Mouse (Mus musculus): ENCODE data around the gene Mcrs1. TPM values are rescaled to one million over a fixed set of nuclear protein-coding genes. Genes with fewer than 3 reads are reported as not detected.
A peak's percentile ranks its signal among the peaks of the same experiment; 100 is the strongest.

Gene Mcrs1
- polyA plus RNA-seq, 1 experiment = 99.1 TPM

DNA sequence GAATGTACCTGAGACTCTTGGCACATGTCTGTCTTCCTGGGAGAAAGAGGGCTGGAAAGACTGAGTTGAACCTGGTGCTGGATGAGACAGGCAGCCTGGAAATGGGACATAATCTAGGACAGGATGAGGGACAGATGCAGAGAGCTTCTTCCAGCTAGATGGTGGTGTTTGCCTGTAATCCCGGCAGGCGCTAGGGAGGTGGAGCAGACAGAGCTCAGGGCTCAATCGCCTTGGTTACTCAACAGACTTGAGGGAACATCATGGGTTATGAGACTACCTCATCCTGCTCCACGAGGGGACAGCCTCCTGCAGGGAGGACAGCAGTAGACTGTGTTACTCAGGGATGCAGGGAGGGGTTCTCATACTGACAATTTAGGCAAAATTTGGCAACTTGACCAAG is 10.5 kb downstream of the Mcrs1 start:
- no peaks in the 10 kb centered on the region for H3K79me2 ChIP-seq (ENCODE audit: control insufficient read depth, insufficient read depth)
- no peak overlapping the region for H3K4me3 ChIP-seq
- H3K4me2 ChIP-seq (ENCODE audit: low read depth) = no peak overlapping the region
- H3K27me3 ChIP-seq (ENCODE audit: control insufficient read depth, insufficient read depth, insufficient read length) = peaks cover 4% of the 10 kb centered on the region
- peaks cover 5% of the 10 kb centered on the region for H3K36me3 ChIP-seq (ENCODE audit: control insufficient read depth, insufficient read depth)
- no peak for TF ChIP-seq TCF12 (IDR thresholded peaks at IDR 0.05; ENCODE audit: insufficient read depth, poor library complexity, severe bottlenecking)
- no peak for TF ChIP-seq REST (IDR thresholded peaks at IDR 0.05; ENCODE audit: insufficient read depth, insufficient read length)
- TF ChIP-seq MYOG (IDR thresholded peaks at IDR 0.05; ENCODE audit: control insufficient read depth in 1 of 3, insufficient read depth in 1 of 3, insufficient read length in 2 of 3, low read depth in 2 of 3) = no peak
- no peak overlapping the region for H3ac ChIP-seq (ENCODE audit: control insufficient read depth, insufficient read length)

GRCm38 (mm10) chr15:99240129-99240528 is 11.6 kb downstream of the Mcrs1 start:
- no peak for TF ChIP-seq POLR2A (IDR thresholded peaks at IDR 0.05; ENCODE audit: insufficient read length, low read depth)
- TF ChIP-seq TCF3 (IDR thresholded peaks at IDR 0.05; ENCODE audit: insufficient read length, low read depth) = no peak
- no peak for TF ChIP-seq REST (IDR thresholded peaks at IDR 0.05; ENCODE audit: insufficient read depth, insufficient read length)
- TF ChIP-seq MYOD1 (IDR thresholded peaks at IDR 0.05; ENCODE audit: control insufficient read depth in 1 of 3, insufficient read length in 2 of 3, low read depth in 2 of 3) = no peak
- no peak for TF ChIP-seq POLR2AphosphoS2 (IDR thresholded peaks at IDR 0.05; ENCODE audit: insufficient read length, low read depth)
- no peak overlapping the region for H3K4me2 ChIP-seq (ENCODE audit: low read depth)
- H3K36me3 ChIP-seq (ENCODE audit: control insufficient read depth, insufficient read depth) = no peaks in the 10 kb centered on the region
- no peaks in the 10 kb centered on the region for H3K79me2 ChIP-seq (ENCODE audit: control insufficient read depth, insufficient read depth)
- H3K27me3 ChIP-seq (ENCODE audit: control insufficient read depth, insufficient read depth, insufficient read length) = peaks cover 12% of the 10 kb centered on the region
- H3ac ChIP-seq (ENCODE audit: control insufficient read depth, insufficient read length) = no peak overlapping the region
- H3K4me3 ChIP-seq = no peak overlapping the region

DNA sequence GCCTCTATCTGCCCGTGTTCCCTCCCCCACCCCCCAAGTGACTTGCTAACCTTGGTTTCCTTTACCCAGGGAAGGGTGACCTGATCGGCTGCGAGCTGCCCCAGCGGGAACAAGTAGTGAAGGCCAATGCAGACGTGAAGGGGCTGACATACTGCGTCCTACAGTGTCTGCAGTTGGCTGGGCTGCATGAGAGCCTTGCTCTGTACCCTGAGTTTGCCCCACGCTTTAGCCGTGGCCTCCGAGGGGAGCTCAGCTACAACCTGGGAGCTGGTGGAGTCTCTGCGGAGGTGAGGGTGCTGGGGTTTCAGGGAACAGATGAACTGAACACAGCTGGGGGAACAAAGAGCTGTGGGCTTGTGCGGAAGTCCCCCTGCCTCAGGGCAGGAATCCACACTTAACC is 13.8 kb downstream of the Mcrs1 start:
- Histone ChIP-seq H3K36me3 (ENCODE audit: control insufficient read depth, insufficient read depth) (no peaks in the 10 kb centered on the region), H3ac (ENCODE audit: control insufficient read depth, insufficient read length) (no peak overlapping the region), H3K27me3 (ENCODE audit: control insufficient read depth, insufficient read depth, insufficient read length) (peaks cover 33% of the 10 kb centered on the region), H3K4me3 (no peak overlapping the region), H3K79me2 (ENCODE audit: control insufficient read depth, insufficient read depth) (no peaks in the 10 kb centered on the region), H3K4me2 (ENCODE audit: low read depth) (no peak overlapping the region)
- no peak for TF ChIP-seq REST (IDR thresholded peaks at IDR 0.05; ENCODE audit: insufficient read depth, insufficient read length)
- TF ChIP-seq TCF3 (IDR thresholded peaks at IDR 0.05; ENCODE audit: insufficient read length, low read depth) = no peak
- TF ChIP-seq POLR2AphosphoS2 (IDR thresholded peaks at IDR 0.05; ENCODE audit: insufficient read length, low read depth) = no peak
- no peak for TF ChIP-seq MYOG (IDR thresholded peaks at IDR 0.05; ENCODE audit: control insufficient read depth in 1 of 3, insufficient read depth in 1 of 3, insufficient read length in 2 of 3, low read depth in 2 of 3)
- TF ChIP-seq POLR2A (IDR thresholded peaks at IDR 0.05; ENCODE audit: insufficient read length, low read depth) = no peak
- no peak for TF ChIP-seq SRF (IDR thresholded peaks at IDR 0.05; ENCODE audit: control insufficient read depth, insufficient read length, low read depth)
- no peak for TF ChIP-seq MYOD1 (IDR thresholded peaks at IDR 0.05; ENCODE audit: control insufficient read depth in 1 of 3, insufficient read length in 2 of 3, low read depth in 2 of 3)
- TF ChIP-seq TCF12 (IDR thresholded peaks at IDR 0.05; ENCODE audit: insufficient read depth, poor library complexity, severe bottlenecking) = no peak
- no peak for TF ChIP-seq MAX (IDR thresholded peaks at IDR 0.05; ENCODE audit: low read depth)
- no peak for TF ChIP-seq E2F4 (IDR thresholded peaks at IDR 0.05; ENCODE audit: insufficient read depth)
- no peak for TF ChIP-seq CEBPB (IDR thresholded peaks at IDR 0.05; ENCODE audit: insufficient read depth, poor library complexity, severe bottlenecking)
- no peak for TF ChIP-seq USF1 (IDR thresholded peaks at IDR 0.05; ENCODE audit: low read depth)

DNA sequence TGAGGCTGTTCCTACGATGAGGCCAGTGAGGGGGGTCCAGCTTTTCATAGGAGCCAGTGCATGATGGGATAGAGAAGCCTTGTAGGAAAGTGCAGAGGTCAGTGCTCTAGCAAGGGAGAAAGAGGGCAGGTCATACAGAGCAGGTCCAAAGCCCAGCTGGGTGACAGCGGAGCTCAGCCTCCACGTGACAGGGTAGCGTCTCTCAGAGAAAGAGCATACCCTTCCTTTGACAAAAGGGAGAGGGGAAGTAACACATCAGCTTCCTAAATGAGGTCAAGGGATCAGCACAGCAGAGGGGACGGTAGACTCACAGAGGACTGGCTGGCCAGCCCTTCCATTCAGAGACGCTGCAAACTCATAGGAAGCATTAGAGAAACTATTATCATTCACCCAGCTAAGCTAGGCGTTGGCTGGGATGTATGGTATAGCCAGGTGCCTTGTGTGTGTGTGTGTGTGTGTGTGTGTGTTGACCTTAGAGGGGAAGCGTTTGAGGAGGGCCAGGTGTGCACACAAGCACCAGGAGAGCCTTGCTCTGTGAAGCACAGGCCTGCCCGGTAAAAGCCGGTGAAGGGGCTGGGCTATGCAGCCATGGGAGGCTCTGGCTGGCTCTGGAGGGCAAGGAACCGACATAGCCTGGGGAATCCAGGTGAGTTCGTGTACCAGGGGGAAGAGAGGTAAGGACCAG is 17.3 kb downstream of the Mcrs1 start:
- Histone ChIP-seq H3K36me3 (ENCODE audit: control insufficient read depth, insufficient read depth) (no peaks in the 10 kb centered on the region), H3ac (ENCODE audit: control insufficient read depth, insufficient read length) (no peak overlapping the region), H3K4me2 (ENCODE audit: low read depth) (no peak overlapping the region), H3K4me3 (no peak overlapping the region), H3K27me3 (ENCODE audit: control insufficient read depth, insufficient read depth, insufficient read length) (peaks cover 67% of the 10 kb centered on the region), H3K79me2 (ENCODE audit: control insufficient read depth, insufficient read depth) (no peaks in the 10 kb centered on the region)
- no peak for TF ChIP-seq TCF3 (IDR thresholded peaks at IDR 0.05; ENCODE audit: insufficient read length, low read depth)
- no peak for TF ChIP-seq SRF (IDR thresholded peaks at IDR 0.05; ENCODE audit: control insufficient read depth, insufficient read length, low read depth)
- TF ChIP-seq TCF12 (IDR thresholded peaks at IDR 0.05; ENCODE audit: insufficient read depth, poor library complexity, severe bottlenecking) = no peak
- no peak for TF ChIP-seq MYOD1 (IDR thresholded peaks at IDR 0.05; ENCODE audit: control insufficient read depth in 1 of 3, insufficient read length in 2 of 3, low read depth in 2 of 3)
- no peak for TF ChIP-seq REST (IDR thresholded peaks at IDR 0.05; ENCODE audit: insufficient read depth, insufficient read length)
- TF ChIP-seq POLR2AphosphoS2 (IDR thresholded peaks at IDR 0.05; ENCODE audit: insufficient read length, low read depth) = no peak
- TF ChIP-seq MAX (IDR thresholded peaks at IDR 0.05; ENCODE audit: low read depth) = no peak
- TF ChIP-seq MYOG (IDR thresholded peaks at IDR 0.05; ENCODE audit: control insufficient read depth in 1 of 3, insufficient read depth in 1 of 3, insufficient read length in 2 of 3, low read depth in 2 of 3) = no peak
- no peak for TF ChIP-seq E2F4 (IDR thresholded peaks at IDR 0.05; ENCODE audit: insufficient read depth)
- no peak for TF ChIP-seq USF1 (IDR thresholded peaks at IDR 0.05; ENCODE audit: low read depth)
- TF ChIP-seq POLR2A (IDR thresholded peaks at IDR 0.05; ENCODE audit: insufficient read length, low read depth) = no peak
- no peak for TF ChIP-seq CEBPB (IDR thresholded peaks at IDR 0.05; ENCODE audit: insufficient read depth, poor library complexity, severe bottlenecking)

DNA sequence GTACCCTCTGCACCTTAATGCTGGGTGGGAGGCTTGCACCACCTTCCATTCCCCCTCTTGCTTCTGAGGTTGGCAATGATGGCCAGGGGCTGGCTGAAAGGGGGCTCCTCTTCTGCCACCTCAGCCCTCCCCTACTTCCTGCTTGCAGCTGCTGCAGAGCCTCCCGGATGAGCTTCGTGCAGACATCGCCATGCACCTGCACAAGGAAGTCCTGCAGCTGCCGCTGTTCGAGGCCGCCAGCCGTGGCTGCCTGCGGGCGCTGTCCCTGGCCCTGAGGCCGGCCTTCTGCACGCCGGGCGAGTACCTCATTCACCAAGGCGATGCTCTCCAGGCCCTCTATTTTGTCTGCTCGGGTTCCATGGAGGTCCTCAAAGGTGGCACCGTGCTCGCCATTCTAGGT is 18.0 kb downstream of the Mcrs1 start:
- Histone ChIP-seq H3K79me2 (ENCODE audit: control insufficient read depth, insufficient read depth) (no peaks in the 10 kb centered on the region), H3K4me3 (no peak overlapping the region), H3K36me3 (ENCODE audit: control insufficient read depth, insufficient read depth) (no peaks in the 10 kb centered on the region), H3ac (ENCODE audit: control insufficient read depth, insufficient read length) (no peak overlapping the region), H3K4me2 (ENCODE audit: low read depth) (no peak overlapping the region), H3K27me3 (ENCODE audit: control insufficient read depth, insufficient read depth, insufficient read length) (peaks cover 74% of the 10 kb centered on the region)
- TF ChIP-seq POLR2AphosphoS2 (IDR thresholded peaks at IDR 0.05; ENCODE audit: insufficient read length, low read depth) (no peak), MAX (IDR thresholded peaks at IDR 0.05; ENCODE audit: low read depth) (no peak), TCF12 (IDR thresholded peaks at IDR 0.05; ENCODE audit: insufficient read depth, poor library complexity, severe bottlenecking) (no peak), MYOG (IDR thresholded peaks at IDR 0.05; ENCODE audit: control insufficient read depth in 1 of 3, insufficient read depth in 1 of 3, insufficient read length in 2 of 3, low read depth in 2 of 3) (peak in 2 of 3 experiments; percentile 56 to 57), E2F4 (IDR thresholded peaks at IDR 0.05; ENCODE audit: insufficient read depth) (no peak), SRF (IDR thresholded peaks at IDR 0.05; ENCODE audit: control insufficient read depth, insufficient read length, low read depth) (no peak), CEBPB (IDR thresholded peaks at IDR 0.05; ENCODE audit: insufficient read depth, poor library complexity, severe bottlenecking) (no peak), TCF3 (IDR thresholded peaks at IDR 0.05; ENCODE audit: insufficient read length, low read depth) (no peak), POLR2A (IDR thresholded peaks at IDR 0.05; ENCODE audit: insufficient read length, low read depth) (no peak), MYOD1 (IDR thresholded peaks at IDR 0.05; ENCODE audit: control insufficient read depth in 1 of 3, insufficient read length in 2 of 3, low read depth in 2 of 3) (peak in 2 of 3 experiments; percentile 49 to 52)
